Mouse (Mus musculus) ovary, postnatal 10 days (tissue): ENCODE measurements around the gene Tmem198b.
"Not testable (repeated sequence)": the region's sequence is repeated elsewhere in the genome, so short reads cannot be mapped to it uniquely, and the experiment has no call there.

ENCODE experiments used
- DNase-seq: peaks from one replicate; pipeline ENCODE4 v3.0.0; 2022; ENCODE audit warnings: low spot score

The Tmem198b gene

DNA sequence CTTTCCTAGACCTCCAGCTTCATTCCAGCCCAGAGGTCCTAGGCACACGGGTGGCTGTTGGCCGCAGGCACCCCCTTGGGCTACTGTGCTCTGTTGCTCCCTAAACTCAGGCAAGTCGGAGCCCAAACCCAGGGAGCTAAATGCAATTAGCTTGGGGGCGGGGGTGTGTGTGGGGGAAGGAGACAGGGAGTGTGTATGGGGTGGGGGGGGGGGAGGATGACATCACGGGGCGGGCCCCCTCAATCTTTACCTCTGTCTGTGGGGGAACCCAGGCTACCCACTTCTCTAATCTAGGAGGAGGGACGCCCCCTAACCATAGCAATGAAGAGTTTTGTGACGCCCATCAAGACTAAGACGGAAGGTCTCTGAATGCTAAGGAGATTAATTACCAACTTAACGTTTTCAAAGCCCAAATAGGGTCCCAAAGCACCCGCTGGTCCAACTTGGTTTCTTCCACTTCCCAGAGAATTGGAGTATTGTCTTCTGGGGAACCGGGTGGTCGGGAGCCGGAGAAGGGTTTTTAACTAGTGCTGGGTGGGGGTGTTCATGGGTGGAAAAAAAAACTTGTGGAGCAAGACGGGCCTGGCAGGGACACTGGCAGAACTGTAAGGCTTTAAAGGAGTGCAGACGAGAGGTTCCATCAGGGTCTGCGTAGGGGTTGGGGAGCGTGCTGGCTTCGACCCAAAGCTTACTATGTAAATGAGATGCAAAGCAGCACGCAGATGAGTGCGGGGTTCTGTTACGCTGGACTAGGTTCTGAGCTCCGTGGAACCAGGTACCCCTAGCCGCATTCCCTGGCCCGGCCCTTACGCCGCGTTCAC lies at the start of gene Tmem198b:
TSS of gene Tmem198b (minus strand) at position 100 of the 821 bp plus-strand sequence.
- DNase-seq = peak; percentile 56

DNA sequence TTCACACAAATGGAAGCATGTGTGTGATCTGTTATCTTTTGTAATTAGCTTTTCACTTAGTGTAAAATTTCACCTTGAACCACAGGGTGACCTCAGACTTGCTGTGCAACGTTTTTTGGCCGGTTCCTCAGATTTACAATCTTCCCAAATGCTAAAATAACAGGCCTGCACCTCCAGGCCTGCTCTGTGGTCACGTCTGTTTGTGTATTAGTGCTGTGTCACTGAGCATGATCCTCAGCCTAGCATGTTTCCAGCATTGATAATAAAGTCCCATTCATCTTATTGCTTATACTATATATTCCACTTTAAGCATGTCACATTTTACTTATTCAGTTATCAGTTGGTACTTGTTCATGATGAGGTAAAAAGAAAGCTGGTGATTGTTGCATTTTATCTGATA lies 46.2 kb upstream of the Tmem198b start:
- no peak for DNase-seq

DNA sequence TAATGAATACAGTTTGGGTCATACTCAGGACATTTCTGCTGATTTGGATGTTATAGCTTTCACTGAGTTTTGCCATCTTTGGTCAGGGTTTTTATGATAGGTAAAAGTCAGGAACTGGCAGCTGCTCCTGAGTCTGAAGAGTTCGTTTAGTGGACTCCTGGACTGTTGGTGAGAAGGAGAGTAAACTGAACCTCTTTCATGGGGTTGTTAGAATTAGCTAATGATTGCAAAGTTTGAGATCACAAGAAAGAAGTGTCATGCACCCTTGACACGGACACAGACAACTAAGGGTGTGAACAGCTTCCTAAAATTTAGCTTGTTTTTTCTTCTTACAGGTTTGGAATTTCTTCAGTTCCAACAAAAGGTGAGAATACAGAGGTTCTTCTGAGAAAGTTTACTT lies 44.3 kb upstream of the Tmem198b start:
- DNase-seq = no peak

DNA sequence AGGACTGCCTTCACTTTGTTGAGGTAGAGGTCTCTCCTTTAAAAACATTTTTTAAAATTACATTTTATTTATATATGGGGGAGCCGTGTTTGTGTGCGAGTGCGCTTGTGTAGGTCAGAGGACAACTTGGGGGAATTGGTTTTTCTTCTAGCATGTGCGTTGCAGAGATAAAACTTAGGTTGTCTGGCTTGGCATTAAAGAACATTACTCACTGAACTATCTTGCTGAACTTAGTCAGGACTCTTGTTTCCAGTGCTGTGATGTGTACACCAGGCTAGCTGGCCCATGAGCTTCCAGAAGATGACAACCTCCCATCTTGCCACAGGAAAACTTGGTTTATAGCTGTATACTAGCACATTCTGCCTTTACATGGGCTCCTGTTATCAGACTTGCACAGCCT lies 42.5 kb upstream of the Tmem198b start:
- DNase-seq = no peak

DNA sequence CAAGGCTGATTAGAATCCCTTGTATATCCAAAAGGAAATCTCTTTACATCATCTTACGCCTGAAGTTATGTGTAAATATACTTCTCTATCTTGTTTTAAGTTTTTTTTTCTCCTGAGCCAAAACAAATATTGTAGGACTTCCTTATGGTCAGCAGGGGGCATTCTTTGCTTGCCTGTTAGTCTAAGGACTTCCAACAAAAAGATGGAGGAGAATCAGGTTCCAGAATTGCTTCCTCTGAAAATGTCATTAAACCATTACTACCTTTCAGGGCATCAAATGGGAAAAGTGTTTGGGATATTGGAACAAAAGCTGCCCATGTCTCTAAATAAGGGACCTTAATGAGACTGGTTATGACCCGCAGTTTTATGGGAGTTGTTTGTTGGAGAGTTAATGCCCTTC lies 41.3 kb upstream of the Tmem198b start:
- no peak for DNase-seq

DNA sequence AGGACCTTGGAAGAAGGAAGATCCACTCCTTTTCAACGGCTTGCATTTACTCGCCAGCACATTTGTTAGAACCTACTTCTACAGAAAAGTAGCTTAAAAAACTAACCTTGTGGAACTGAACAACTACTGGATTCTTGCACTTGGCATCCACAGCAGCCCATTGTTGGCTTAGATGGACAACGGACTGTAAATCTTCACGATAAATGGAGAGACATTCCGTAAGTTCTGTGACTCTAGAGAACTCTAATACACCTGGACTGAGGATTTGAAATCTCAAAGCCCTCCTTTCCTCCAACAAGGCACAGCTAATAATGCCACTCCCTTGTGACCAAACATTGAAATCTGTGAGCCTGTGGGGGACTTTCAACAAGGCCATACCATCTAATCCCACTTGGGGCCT lies 39.1 kb upstream of the Tmem198b start:
- no peak for DNase-seq

DNA sequence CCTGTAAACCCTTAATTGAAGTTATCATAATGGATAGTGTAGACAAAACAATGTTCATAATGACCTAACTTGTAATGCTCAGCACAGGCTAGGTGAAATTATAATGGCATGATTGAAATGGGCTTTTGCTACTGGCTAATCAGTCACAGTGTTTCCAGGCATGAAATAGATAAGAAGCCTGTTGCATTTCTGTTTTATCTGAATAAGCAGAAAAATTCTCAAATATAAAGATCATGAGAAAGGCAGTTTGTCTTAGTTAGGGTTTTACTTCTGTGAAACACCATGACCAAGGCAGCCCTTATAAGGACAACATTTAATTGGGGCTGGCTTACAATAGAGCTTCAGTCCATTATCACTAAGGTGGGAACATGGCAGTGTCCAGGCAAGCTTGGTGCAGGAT lies 36.4 kb upstream of the Tmem198b start:
- DNase-seq = no peak

DNA sequence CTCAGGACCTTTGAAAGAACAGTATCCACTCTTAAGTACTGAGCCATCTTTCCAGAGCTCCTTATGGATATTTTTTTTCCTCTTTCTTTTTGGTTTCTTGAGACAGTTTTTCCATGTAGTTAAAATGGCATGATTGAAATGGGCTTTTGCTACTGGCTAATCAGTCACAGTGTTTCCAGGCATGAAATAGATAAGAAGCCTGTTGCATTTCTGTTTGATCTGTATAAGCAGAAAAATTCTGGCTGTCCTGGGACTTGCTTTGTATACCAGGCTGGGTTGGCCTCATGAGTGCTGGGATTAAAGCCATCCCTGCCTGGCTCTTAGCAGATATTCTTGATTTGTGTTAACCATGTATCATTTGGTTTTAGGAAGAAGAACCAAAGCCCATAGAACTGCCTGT lies 35.3 kb upstream of the Tmem198b start:
- no peak for DNase-seq

DNA sequence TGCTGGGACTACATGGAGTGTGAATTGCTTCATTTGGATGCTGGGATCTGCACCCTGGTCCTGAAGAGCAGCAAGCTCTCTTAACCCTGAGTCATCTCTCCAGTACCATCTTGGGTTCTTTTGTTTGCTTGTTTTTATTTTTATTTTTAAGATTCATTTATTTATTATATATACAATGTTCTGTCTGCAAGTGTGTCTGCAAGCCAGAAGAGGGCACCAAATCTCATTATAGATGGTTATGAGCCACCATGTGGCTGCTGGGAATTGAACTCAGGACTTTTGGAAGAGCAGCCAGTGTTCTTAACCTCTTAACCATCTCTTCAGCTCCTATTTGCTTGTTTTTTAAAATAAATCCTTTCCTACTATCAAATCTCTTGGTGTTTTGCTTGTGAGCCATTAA lies 33.2 kb upstream of the Tmem198b start:
- no peak for DNase-seq

DNA sequence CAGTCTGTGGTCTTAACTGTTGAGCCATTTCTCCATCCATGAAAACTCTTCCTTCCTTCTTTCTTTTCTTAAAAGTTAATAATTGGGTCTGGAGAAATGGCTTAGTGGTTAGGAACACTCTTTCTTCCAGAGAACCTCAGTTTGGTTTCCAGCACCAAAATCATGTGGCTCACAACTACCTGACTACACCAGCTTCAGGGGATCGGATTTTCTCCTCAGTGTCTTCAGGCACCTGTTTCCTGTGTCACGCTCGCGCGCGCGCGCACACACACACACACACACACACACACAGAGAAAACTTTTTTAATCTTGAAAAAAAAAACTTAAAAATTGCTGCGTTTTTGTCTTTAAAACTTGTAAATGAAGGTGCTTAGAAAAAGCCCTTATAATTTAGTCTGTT lies 19.7 kb upstream of the Tmem198b start:
- DNase-seq = no peak

DNA sequence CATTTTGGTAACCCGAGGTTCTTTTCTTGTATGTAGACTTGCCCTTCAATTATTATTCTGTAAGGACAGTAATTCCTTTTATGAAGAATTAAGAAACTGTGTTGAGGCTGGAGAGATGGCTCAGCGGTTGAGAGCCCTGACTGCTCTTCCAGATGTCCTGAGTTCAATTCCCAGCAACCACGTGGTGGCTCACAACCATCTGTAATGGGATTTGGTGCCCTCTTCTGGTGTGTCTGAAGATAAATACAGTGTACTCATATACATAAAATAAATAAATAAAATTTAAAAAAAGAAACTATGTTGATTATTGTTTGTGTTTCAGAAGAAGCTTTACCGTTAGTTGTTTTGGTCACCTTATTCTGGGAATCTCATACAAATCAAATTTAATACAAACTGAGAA lies 18.9 kb upstream of the Tmem198b start:
- not testable (repeated sequence) for DNase-seq

DNA sequence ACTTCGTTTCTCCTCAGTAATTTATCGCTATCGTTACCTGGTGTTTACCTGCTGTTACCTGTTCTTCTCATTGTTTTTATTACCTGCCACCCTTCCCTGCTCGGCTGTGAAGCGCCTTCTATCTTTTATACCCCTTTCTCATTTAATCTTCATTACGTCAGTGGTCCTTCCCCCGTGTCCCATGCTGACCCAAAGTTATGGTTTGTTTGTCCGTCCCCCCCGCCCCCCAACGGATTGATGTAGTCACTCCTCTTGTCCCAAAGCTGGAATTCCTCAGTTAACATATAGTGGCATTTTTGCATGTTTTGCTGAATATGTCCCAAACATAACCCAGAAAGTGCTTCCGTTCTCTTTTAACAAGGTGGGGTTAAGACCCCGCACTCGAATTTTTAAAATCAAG lies 18.0 kb upstream of the Tmem198b start:
- no peak for DNase-seq

DNA sequence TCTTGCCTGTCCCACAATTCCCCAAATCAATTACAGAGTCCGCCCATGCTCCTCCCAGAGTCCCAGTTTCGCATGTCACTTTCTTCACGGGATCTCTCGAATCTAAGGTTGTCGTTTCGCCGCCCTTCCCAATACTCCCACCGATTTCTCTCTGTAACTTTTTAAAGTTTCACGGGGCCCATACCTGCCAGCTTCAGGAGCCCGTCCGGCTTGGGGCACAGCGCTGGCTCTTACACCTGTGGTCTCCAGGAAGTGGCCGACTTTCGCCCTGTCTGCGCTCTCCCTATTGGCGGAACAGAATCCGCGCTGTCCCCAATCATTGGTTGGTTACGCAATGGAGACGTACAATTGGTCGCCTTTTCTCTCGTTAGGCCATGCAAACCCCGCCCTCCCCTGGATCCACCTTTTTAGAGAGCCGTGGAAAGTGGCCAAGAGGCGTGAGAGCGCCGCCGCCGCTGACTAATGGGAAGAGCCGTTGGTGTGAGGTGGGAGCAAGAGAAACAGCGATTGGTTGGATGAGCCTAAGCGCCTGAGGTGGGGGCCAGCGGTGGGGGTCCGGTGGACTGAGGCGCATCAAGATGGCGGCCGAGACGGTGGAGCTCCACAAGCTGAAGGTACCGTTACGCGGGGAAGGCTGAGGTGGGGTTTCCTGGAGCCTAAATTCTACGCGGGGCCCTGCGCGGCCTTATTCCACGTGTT lies 17.3 kb upstream of the Tmem198b start, which contains the start of gene Ormdl2:
TSS of gene Ormdl2 (minus strand) at position 288 of the 699 bp plus-strand sequence.
- DNase-seq = peak; percentile 97

DNA sequence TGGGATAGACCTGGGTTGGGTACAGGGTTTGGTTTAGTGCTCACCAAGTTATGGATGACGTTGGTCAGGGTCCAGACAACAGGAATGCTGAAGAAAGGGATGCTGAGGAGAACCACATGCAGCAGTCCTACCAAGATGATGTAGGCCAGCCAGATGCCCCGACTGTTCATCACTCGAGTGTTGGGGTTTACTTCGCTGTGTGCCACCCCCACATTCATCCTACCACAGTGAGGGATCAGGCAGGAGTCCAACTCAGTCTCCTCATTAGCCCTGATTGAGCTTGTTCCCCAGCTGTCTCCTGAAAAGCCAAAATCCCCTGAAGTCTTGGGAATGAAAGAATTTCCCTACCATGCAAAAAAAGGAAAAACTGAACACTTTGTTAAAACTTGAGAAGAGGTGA lies 16.0 kb upstream of the Tmem198b start:
- no peak for DNase-seq

DNA sequence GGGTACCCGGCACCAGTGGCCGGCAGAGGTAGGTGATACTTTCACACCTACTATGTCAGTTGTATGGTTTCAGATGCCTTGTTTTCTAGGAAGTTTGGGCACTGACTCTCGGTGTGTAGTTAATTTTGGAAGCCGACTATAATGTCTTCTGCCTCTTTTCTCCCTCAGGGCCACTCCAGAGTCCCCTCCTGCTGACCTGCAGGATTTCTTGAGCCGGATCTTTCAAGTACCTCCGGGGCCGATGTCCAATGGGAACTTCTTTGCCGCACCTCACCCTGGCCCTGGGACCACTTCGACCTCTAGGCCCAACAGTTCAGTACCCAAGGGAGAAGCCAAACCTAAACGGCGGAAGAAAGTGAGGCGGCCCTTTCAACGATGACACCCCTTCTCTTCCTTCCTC lies 12.9 kb upstream of the Tmem198b start, which contains the start of gene Sarnp:
TSS of gene Sarnp (plus strand) at position 301 of the 400 bp plus-strand sequence.
- no peak for DNase-seq

DNA sequence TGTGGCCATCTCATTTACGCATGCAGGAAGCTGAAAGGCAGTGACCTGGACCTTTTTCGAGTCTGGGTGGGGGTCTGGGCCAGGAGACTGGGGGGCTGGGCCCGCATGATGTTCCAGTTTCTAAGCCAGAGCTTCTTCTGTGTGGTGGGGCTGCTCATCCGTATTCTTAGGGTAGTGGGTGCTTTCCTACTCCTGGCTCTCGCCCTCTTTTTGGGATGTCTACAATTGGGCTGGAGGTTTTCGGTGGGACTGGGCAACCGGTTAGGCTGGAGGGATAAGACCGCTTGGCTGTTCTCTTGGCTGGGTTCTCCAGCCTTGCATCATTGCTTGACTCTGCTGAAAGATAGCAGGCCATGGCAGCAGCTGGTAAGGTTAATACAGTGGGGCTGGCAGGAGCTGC lies 2.8 kb upstream of the Tmem198b start:
- no peak for DNase-seq

DNA sequence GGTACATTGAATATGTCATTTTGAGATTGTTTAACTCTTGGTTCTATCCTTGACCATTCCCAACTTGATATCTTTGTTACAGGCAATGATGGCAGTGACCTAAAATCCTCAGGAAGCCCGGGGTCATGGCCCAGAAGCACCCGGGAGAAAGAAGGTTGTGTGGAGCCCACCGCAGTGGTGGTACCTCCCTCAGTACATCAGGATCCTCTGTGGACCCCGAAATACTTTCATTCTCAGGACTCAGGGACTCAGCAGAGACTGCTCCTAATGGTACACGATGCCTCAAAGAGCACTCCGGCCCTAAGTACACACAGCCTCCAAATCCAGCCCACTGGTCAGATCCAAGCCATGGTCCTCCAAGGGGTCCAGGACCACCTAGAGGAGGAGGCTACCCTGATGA lies 1.9 kb upstream of the Tmem198b start:
- DNase-seq = no peak

DNA sequence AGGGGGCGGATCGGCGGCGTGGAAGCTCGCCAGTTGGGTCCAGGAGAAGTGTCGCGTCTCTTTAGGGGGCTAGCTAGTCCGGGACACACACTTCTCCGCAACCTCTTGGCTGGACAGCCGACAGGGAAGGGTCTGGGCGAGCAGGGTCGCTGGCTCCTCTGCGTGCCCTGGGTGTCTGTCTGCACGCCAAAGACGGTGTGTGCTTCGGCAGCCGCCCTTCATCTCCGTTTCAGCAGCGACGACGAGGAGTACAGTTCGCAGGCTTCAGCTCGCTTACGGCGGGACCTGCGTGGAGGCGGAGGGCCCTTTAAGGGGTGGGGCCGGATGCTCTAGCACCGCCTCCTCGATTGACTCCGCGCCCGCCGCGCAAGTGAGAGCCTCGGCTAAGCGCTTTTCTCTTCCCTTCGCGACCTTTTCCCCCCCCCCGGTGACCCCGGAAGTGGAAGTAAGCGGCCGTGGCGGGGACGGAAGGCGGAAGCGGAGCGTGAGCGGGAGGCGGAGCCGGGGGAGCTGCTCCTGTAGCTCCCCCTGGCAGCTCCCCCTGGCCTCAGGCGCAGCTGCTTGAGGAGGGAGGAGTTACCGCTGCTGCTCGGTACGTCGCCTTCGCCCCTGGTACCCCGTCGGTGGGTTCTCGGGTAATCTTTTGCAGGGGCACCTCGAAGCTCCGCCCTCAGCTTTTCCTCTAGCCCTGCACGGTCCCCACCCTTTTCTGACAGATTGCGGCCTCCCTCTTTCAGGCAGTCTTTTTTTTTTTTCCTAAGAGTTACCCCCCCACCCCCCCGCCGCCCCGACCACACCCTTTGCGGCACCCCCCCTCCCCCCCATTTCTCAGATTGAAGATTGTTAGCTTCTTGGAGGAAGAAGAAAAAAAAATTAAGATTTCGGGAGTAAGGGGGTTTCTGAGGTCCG lies 1.2 kb upstream of the Tmem198b start:
- DNase-seq = peak; percentile 79

DNA sequence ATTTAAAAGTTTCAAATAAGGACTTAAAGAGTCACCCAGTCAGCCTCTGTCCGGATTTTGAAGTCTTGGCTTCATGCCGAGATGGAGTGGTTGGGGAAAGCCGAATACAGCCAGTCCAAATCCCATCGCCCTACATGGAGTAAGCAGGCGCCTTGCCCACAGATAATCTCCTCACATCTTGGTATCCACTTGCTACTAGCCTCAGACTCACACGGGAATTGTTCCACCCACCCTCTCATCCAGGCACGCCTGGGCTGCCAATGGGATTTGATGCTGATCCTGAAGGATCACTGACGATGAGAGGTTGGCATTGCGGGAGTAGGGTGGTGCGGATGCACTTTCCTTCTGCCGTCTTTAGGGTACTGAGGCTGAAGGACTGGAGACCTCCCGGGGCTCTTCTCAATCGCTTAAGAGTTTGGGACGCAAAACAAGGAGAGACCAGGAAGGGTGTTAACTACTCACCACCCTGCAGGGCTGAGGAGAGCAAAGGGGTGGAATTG lies 349 bp downstream of the Tmem198b start, which contains the start of gene Dnajc14:
TSS of gene Dnajc14 (plus strand) at position 292 of the 500 bp plus-strand sequence.
- DNase-seq = peak; percentile 58

DNA sequence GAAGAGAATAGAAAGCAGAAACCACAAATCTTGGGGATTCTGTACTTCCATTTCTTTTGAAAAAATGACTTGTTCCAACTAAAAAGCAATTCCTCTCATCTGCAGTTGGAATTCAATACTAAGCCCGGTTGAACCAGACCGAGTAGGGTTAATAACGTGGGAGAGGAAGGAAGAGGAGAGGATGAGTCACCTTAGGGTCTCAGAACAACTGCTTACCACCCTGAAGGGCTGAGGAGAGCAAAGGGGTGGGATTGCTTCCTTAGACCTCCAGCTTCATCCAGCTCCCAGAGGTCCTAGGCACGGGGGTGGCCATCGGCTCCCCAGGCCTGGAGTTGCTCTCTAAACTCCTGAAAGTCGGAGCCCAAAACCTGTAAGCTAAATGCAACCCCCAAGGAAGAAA lies 809 bp downstream of the Tmem198b start:
- DNase-seq = no peak

DNA sequence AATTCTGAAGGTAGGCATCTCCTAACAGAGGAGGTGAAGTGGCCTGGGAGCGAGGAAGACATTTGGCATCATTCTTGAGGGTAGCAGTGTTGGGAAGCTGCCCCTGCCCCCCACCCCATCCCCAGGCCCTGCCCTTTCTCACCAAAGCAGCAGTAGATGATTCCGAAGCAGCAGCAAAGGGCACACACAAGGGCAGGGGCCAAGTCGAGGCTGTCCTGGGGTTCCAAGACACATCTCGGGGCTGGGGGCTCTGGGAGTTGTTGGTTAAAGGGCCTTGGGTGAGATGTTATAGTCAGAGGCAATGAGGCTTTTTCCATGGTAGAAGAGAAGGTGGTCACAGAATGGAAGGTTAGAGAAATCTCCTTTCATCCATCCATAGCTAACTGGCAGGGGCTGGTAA lies 1.2 kb downstream of the Tmem198b start:
- no peak for DNase-seq

DNA sequence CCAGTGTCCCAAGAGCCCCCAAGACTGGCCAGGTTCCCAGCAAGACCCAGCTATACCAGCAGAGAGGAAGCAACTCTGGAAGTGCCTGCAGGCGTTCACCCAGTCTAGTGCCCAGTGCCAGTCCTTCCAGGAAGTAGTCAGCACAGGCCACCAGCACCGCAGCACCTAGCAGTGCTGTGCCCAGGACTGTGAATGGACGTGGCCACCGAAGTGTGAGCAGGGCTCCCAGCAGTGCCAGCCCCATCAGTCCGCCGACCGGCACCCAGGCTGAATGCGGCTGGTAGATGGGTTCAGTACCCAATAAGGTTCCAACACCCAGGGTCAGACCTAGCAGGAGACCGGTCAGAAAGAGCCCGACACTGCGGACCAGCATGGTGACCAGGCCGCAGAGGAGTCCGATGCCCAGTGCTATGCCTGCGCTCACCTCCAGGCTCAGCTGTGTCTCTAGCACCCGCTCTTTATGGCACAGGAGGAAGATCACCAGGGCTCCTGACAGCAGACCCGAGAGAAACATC lies 2.1 kb downstream of the Tmem198b start:
- no peak for DNase-seq
